ENCODE assay signal across 14 mouse cellular contexts in genomic region chr6:30346737-30347136, GRCm38 (mm10). TPM values are rescaled to one million over a fixed set of nuclear protein-coding genes. Genes with fewer than 3 reads are reported as not detected.
DNase-seq lines count a peak whose midpoint lies in the region; ATAC-seq and TF ChIP-seq lines count a peak whose summit lies in the region.
"Had no signal": no experiment of that assay in that cellular context is flagged by ENCODE, and none has a peak within 500 bp of the region (broad histone marks: within the 10 kb centered on the region; RNA-seq: fewer than 3 reads in every experiment).

No protein-coding gene starts in this region.

- H3K4me2 ChIP-seq in heart, embryonic 11.5 days: no peak overlapping the region
- H3K4me2 ChIP-seq in hindbrain, embryonic 12.5 days (replicated peaks): no peak overlapping the region
- H3K4me2 ChIP-seq in forebrain, embryonic 11.5 days (ENCODE audit: low read depth, low read length, severe bottlenecking): no peak overlapping the region
- H3K4me2 ChIP-seq: liver, embryonic 13.5 days had no signal

- no peak overlapping the region for H3K27ac ChIP-seq in heart, adult 2 months
- no peak overlapping the region for H3K27ac ChIP-seq in heart, embryonic 11.5 days (ENCODE audit: low read depth, low read length)
- no peak overlapping the region for H3K27ac ChIP-seq in MEL (ENCODE audit: control insufficient read depth, low read depth, low read length)
- no peak overlapping the region for H3K27ac ChIP-seq in hindbrain, embryonic 12.5 days
- no peak overlapping the region for H3K27ac ChIP-seq in forebrain, embryonic 11.5 days (ENCODE audit: low read depth, low read length)
- H3K27ac ChIP-seq: liver, embryonic 13.5 days had no signal

- H3K27me3 ChIP-seq in heart, adult 2 months (ENCODE audit: control insufficient read depth, insufficient read depth, low read length): no peaks in the 10 kb centered on the region
- no peaks in the 10 kb centered on the region for H3K27me3 ChIP-seq in heart, embryonic 11.5 days (ENCODE audit: control insufficient read depth, insufficient read depth, low read length)
- no peaks in the 10 kb centered on the region for H3K27me3 ChIP-seq in MEL (ENCODE audit: control insufficient read depth in 1 of 2, insufficient read depth in 2 of 2, low read length in 2 of 2)
- no peaks in the 10 kb centered on the region for H3K27me3 ChIP-seq in hindbrain, embryonic 12.5 days
- H3K27me3 ChIP-seq in forebrain, embryonic 11.5 days (ENCODE audit: control insufficient read depth, insufficient read depth, low read length): no peaks in the 10 kb centered on the region
- H3K27me3 ChIP-seq: liver, embryonic 13.5 days had no signal

- TF ChIP-seq POLR2A in heart, adult 2 months (IDR thresholded peaks at IDR 0.05; ENCODE audit: insufficient read depth, low read depth, low read length): no peak
- no peak for TF ChIP-seq POLR2A in MEL (IDR thresholded peaks at IDR 0.05; ENCODE audit: control insufficient read depth in 1 of 2, insufficient read depth in 1 of 2, low read depth in 1 of 2, low read length in 2 of 2, poor library complexity in 1 of 2)

- no peak for TF ChIP-seq EP300 in heart, adult 2 months (IDR thresholded peaks at IDR 0.05; ENCODE audit: insufficient read depth, low read depth, low read length)
- TF ChIP-seq EP300 in MEL (IDR thresholded peaks at IDR 0.05; ENCODE audit: low read depth in 1 of 2, low read length in 2 of 2): no peak

- H3K36me3 ChIP-seq in heart, adult 2 months (ENCODE audit: control insufficient read depth, insufficient read depth, low read length): no peaks in the 10 kb centered on the region
- no peaks in the 10 kb centered on the region for H3K36me3 ChIP-seq in heart, embryonic 11.5 days (ENCODE audit: control insufficient read depth, insufficient read depth, low read length)
- peaks cover 0 to 7% of the 10 kb centered on the region in 2 experiments; a peak in 2 of 4 replicates for H3K36me3 ChIP-seq in MEL (ENCODE audit: control insufficient read depth in 1 of 2, insufficient read depth in 2 of 2, low read length in 2 of 2)
- no peaks in the 10 kb centered on the region for H3K36me3 ChIP-seq in hindbrain, embryonic 12.5 days
- H3K36me3 ChIP-seq in forebrain, embryonic 11.5 days (ENCODE audit: control insufficient read depth, insufficient read depth, low read length): no peaks in the 10 kb centered on the region
- H3K36me3 ChIP-seq: G1E; liver, embryonic 13.5 days had no signal

- no peaks in the 10 kb centered on the region for H3K79me2 ChIP-seq in heart, adult 2 months (replicated peaks; ENCODE audit: control insufficient read depth, insufficient read depth, low read length)
- H3K79me2 ChIP-seq in MEL (ENCODE audit: control insufficient read depth, insufficient read depth, low read length, poor library complexity): no peaks in the 10 kb centered on the region

- no peak for TF ChIP-seq CTCF in heart, adult 2 months (IDR thresholded peaks at IDR 0.05)
- TF ChIP-seq CTCF in MEL (IDR thresholded peaks at IDR 0.05 in 2 of 3, conservative IDR thresholded peaks at IDR 0.05 in 1 of 3; ENCODE audit: control insufficient read depth in 1 of 3, insufficient read depth in 1 of 3, low read depth in 2 of 3, low read length in 3 of 3, poor library complexity in 1 of 3, severe bottlenecking in 1 of 3): no peak

- 14% methylated on average over 6 of the region's 6 CpGs for WGBS in heart, adult 2 months
- WGBS in heart, embryonic 11.5 days (ENCODE audit: insufficient replicate concordance): 74% methylated on average over 6 of the region's 6 CpGs
- 81% methylated on average over 6 of the region's 6 CpGs for WGBS in hindbrain, embryonic 12.5 days
- WGBS in forebrain, embryonic 11.5 days: 86% methylated on average over 6 of the region's 6 CpGs

- no peak for ATAC-seq in heart, embryonic 11.5 days (replicated peaks; ENCODE audit: insufficient number of reproducible peaks, low FRiP score, low TSS enrichment)
- no peak for ATAC-seq in hindbrain, embryonic 12.5 days (ENCODE audit: low FRiP score)
- no peak for ATAC-seq in forebrain, embryonic 11.5 days (replicated peaks; ENCODE audit: low FRiP score)
- ATAC-seq: intestine, embryonic 16.5 days had no signal

- H3K9me3 ChIP-seq in heart, embryonic 11.5 days (replicated peaks; ENCODE audit: control insufficient read depth, low read length): no peaks in the 10 kb centered on the region
- no peaks in the 10 kb centered on the region for H3K9me3 ChIP-seq in MEL (replicated peaks; ENCODE audit: insufficient read depth, low read length)
- H3K9me3 ChIP-seq in hindbrain, embryonic 12.5 days (replicated peaks): no peaks in the 10 kb centered on the region
- no peaks in the 10 kb centered on the region for H3K9me3 ChIP-seq in forebrain, embryonic 11.5 days (ENCODE audit: control insufficient read depth, low read length)
- H3K9me3 ChIP-seq: G1E; liver, embryonic 13.5 days had no signal

- no peak for TF ChIP-seq RAD21 in MEL (IDR thresholded peaks at IDR 0.05; ENCODE audit: low read depth, low read length)

- peaks cover 2% of the 10 kb centered on the region; the same call in 1 of the 2 replicates for H3K4me1 ChIP-seq in heart, adult 2 months (ENCODE audit: control insufficient read depth, insufficient read depth, low read length)
- no peaks in the 10 kb centered on the region for H3K4me1 ChIP-seq in heart, embryonic 11.5 days (ENCODE audit: control insufficient read depth, insufficient read depth, low read length)
- H3K4me1 ChIP-seq in MEL (ENCODE audit: control insufficient read depth in 1 of 2, insufficient read depth in 2 of 2, low read length in 2 of 2): peaks cover 3 to 8% of the 10 kb centered on the region in 2 experiments; a peak in 3 of 4 replicates
- H3K4me1 ChIP-seq in hindbrain, embryonic 12.5 days: no peaks in the 10 kb centered on the region
- H3K4me1 ChIP-seq in forebrain, embryonic 11.5 days (replicated peaks; ENCODE audit: control insufficient read depth, insufficient read depth, low read length): no peaks in the 10 kb centered on the region
- H3K4me1 ChIP-seq: liver, embryonic 13.5 days had no signal

- H3K9ac ChIP-seq in heart, adult 2 months (ENCODE audit: low read depth, low read length): no peak overlapping the region
- H3K9ac ChIP-seq in heart, embryonic 11.5 days (ENCODE audit: low read depth, low read length): no peak overlapping the region
- peak overlapping the region; percentile 21; the same call in 1 of the 2 replicates for H3K9ac ChIP-seq in MEL (ENCODE audit: control insufficient read depth, low read depth, low read length, poor library complexity, severe bottlenecking)
- no peak overlapping the region for H3K9ac ChIP-seq in hindbrain, embryonic 12.5 days
- no peak overlapping the region for H3K9ac ChIP-seq in forebrain, embryonic 11.5 days (ENCODE audit: low read length)
- H3K9ac ChIP-seq: liver, embryonic 13.5 days had no signal

- H3K4me3 ChIP-seq in heart, adult 2 months: no peak overlapping the region
- no peak overlapping the region for H3K4me3 ChIP-seq in heart, embryonic 11.5 days (ENCODE audit: low read depth, low read length)
- 0 out of 4 replicates have a peak overlapping the region, but pooled peaks of 1 of the 2 experiments have one; percentile 5 for H3K4me3 ChIP-seq in MEL (ENCODE audit: control insufficient read depth in 1 of 2, insufficient read depth in 1 of 2, low read depth in 2 of 2, low read length in 2 of 2)
- no peak overlapping the region for H3K4me3 ChIP-seq in hindbrain, embryonic 12.5 days
- H3K4me3 ChIP-seq in forebrain, embryonic 11.5 days (ENCODE audit: low read depth, low read length): no peak overlapping the region
- H3K4me3 ChIP-seq: liver, embryonic 13.5 days had no signal

- intact Hi-C loops in heart, adult 2 months (cut with DNase I): no loop called here

- peak; percentile 49 to 68 for DNase-seq in heart, adult 2 months
- peak; percentile 57 for DNase-seq in MEL (ENCODE audit: low read depth, low spot score)
- DNase-seq in adrenal gland, postnatal 36 days: peak; percentile 72 to 76
- DNase-seq in heart, postnatal 4 days: peak; percentile 61
- no peak for DNase-seq in layer of hippocampus, adult 8-10 months (ENCODE audit: low spot score in 2 of 2)
- no peak for DNase-seq in forebrain, embryonic 11.5 days (ENCODE audit: low spot score)
- DNase-seq: cerebellum, postnatal 14 days; kidney, postnatal 4 days; liver, embryonic 13.5 days; retina, postnatal 1 day had no signal

RNA-seq across cellular contexts. Expression of gene Ube2h, which starts 42.4 kb away (rescaled TPM):
- 10 to 100 TPM; 61.5 to 61.7 TPM for total RNA-seq in heart, adult 2 months (2021)
- 29.4 and 44.2 TPM in 2 replicates for polyA plus RNA-seq in heart, adult 2 months (2012; rRNA removed)
- 58.4 and 60.9 TPM in 2 replicates for polyA plus RNA-seq in heart, embryonic 11.5 days (2014; fragmentation: Nextera tagmentation; extraction: Ambion mirVana)
- 4.0 and 4.2 TPM in 2 replicates for total RNA-seq in MEL (2012; rRNA removed)
- 1 to 10 TPM in 1 of 2 experiments, not detected in 1; 7.4 TPM for polyA plus RNA-seq in MEL (2012; ENCODE audit: insufficient read depth in 1 of 2, insufficient read length in 2 of 2, low read depth in 1 of 2, low replicate concordance in 2 of 2, missing spikeins in 1 of 2)
- total RNA-seq in adrenal gland, postnatal 36 days (2021): 100 to 1,000 TPM; 105 to 126 TPM
- 10 to 100 TPM; 77.0 to 77.5 TPM for total RNA-seq in heart, postnatal 4 days (2021)
- 72.4 and 76.4 TPM in 2 replicates for polyA plus RNA-seq in hindbrain, embryonic 12.5 days (2016; fragmentation: Nextera tagmentation; extraction: Ambion mirVana)
- total RNA-seq in layer of hippocampus, adult 8-10 months (2022): 10 to 100 TPM; 81.4 to 88.7 (median 86.1) TPM
- 50.1 and 51.8 TPM in 2 replicates for polyA plus RNA-seq in forebrain, embryonic 11.5 days (2014; fragmentation: Nextera tagmentation; extraction: Ambion mirVana)

RNA-seq across cellular contexts. Expression of gene Zc3hc1, which starts 44.1 kb away (rescaled TPM):
- total RNA-seq in heart, adult 2 months (2021): 10 to 100 TPM; 16.0 to 16.2 TPM
- 13.4 and 15.1 TPM in 2 replicates for polyA plus RNA-seq in heart, adult 2 months (2012; rRNA removed)
- 49.1 and 54.6 TPM in 2 replicates for polyA plus RNA-seq in heart, embryonic 11.5 days (2014; fragmentation: Nextera tagmentation; extraction: Ambion mirVana)
- total RNA-seq in MEL (2012; rRNA removed): 54.7 and 59.8 TPM in 2 replicates
- 10 to 100 TPM in 1 of 2 experiments, not detected in 1; 87.7 TPM for polyA plus RNA-seq in MEL (2012; ENCODE audit: insufficient read depth in 1 of 2, insufficient read length in 2 of 2, low read depth in 1 of 2, low replicate concordance in 2 of 2, missing spikeins in 1 of 2)
- total RNA-seq in adrenal gland, postnatal 36 days (2021): 10 to 100 TPM; 17.9 to 19.0 TPM
- 10 to 100 TPM; 22.9 to 24.5 TPM for total RNA-seq in heart, postnatal 4 days (2021)
- 65.3 and 67.6 TPM in 2 replicates for polyA plus RNA-seq in hindbrain, embryonic 12.5 days (2016; fragmentation: Nextera tagmentation; extraction: Ambion mirVana)
- 10 to 100 TPM; 24.3 to 32.8 (median 27.7) TPM for total RNA-seq in layer of hippocampus, adult 8-10 months (2022)
- 71.2 and 74.0 TPM in 2 replicates for polyA plus RNA-seq in forebrain, embryonic 11.5 days (2014; fragmentation: Nextera tagmentation; extraction: Ambion mirVana)

RNA-seq across cellular contexts. Expression of gene Klhdc10, which starts 54.9 kb away (rescaled TPM):
- total RNA-seq in heart, adult 2 months (2021): 10 to 100 TPM; 47.4 to 52.0 TPM
- polyA plus RNA-seq in heart, adult 2 months (2012; rRNA removed): 19.4 and 41.4 TPM in 2 replicates
- polyA plus RNA-seq in heart, embryonic 11.5 days (2014; fragmentation: Nextera tagmentation; extraction: Ambion mirVana): 24.9 and 28.2 TPM in 2 replicates
- 35.0 and 37.3 TPM in 2 replicates for total RNA-seq in MEL (2012; rRNA removed)
- polyA plus RNA-seq in MEL (2012; ENCODE audit: insufficient read depth in 1 of 2, insufficient read length in 2 of 2, low read depth in 1 of 2, low replicate concordance in 2 of 2, missing spikeins in 1 of 2): 10 to 100 TPM in 1 of 2 experiments, not detected in 1; 40.8 TPM
- total RNA-seq in adrenal gland, postnatal 36 days (2021): 10 to 100 TPM; 70.6 to 87.3 TPM
- 10 to 100 TPM; 74.4 to 75.9 TPM for total RNA-seq in heart, postnatal 4 days (2021)
- 42.5 and 45.4 TPM in 2 replicates for polyA plus RNA-seq in hindbrain, embryonic 12.5 days (2016; fragmentation: Nextera tagmentation; extraction: Ambion mirVana)
- total RNA-seq in layer of hippocampus, adult 8-10 months (2022): 10 to 100 TPM; 82.8 to 88.4 (median 85.4) TPM
- 33.0 and 37.4 TPM in 2 replicates for polyA plus RNA-seq in forebrain, embryonic 11.5 days (2014; fragmentation: Nextera tagmentation; extraction: Ambion mirVana)

Comparison
In these comparisons a context has a peak if more than half of its experiments do, and no peak if none do; other contexts are left out.
1. DNase-seq: peak in heart, adult 2 months (2 of 2), MEL (single experiment), adrenal gland, postnatal 36 days (2 of 2) and heart, postnatal 4 days (single experiment); none in layer of hippocampus, adult 8-10 months (0 of 2) and forebrain, embryonic 11.5 days (single experiment).
2. RNA of gene Ube2h, which starts 42.4 kb away (total RNA-seq): 105 to 126 TPM in adrenal gland, postnatal 36 days, 81.4 to 88.7 TPM in layer of hippocampus, adult 8-10 months, 77.0 to 77.5 TPM in heart, postnatal 4 days and 61.5 to 61.7 TPM in heart, adult 2 months; 4.0 to 4.2 TPM in MEL; every median in the first group is over 10 times any median in the second.